Mouse (Mus musculus) forebrain, embryonic 13.5 days (tissue): Measurements from ENCODE around the gene B4galnt1. TPM values are rescaled to one million over a fixed set of nuclear protein-coding genes. Genes with fewer than 3 reads are reported as not detected.
A peak's percentile ranks its signal among the peaks of the same experiment; 100 is the strongest.

Experiments
- ATAC-seq: fragments of 200-750 bp; cut with Nextera tagmentation; 2 replicates; pipeline ENCODE4 v1.8.0; 2017
- H3K27ac ChIP-seq: fragments of 300-500 bp; sonication (generic); 2 replicates; pipeline ENCODE4 v1.5.1; 2015; ENCODE audit warnings: inconsistent platforms, mild to moderate bottlenecking, moderate library complexity
- H3K27me3 ChIP-seq: fragments of 300-500 bp; sonication (generic); 2 replicates; pipeline ENCODE4 v1.6.1; 2015; ENCODE audit warnings: mild to moderate bottlenecking, inconsistent platforms
- H3K36me3 ChIP-seq: fragments of 300-500 bp; sonication (generic); 2 replicates; pipeline ENCODE4 v1.6.1; 2015; ENCODE audit warnings: mild to moderate bottlenecking, inconsistent platforms; ENCODE audit not compliant: poor library complexity, severe bottlenecking
- H3K4me1 ChIP-seq: fragments of 300-500 bp; sonication (generic); 2 replicates; pipeline ENCODE4 v1.6.1; 2015; ENCODE audit warnings: inconsistent platforms
- H3K4me2 ChIP-seq: fragments of 300-500 bp; sonication (generic); 2 replicates; pipeline ENCODE4 v1.6.1; 2015; ENCODE audit warnings: inconsistent platforms, mild to moderate bottlenecking, moderate library complexity
- H3K4me3 ChIP-seq: fragments of 300-500 bp; sonication (generic); 2 replicates; pipeline ENCODE4 v1.5.1; 2015; ENCODE audit warnings: mild to moderate bottlenecking, inconsistent platforms
- H3K9ac ChIP-seq: fragments of 300-500 bp; sonication (generic); 2 replicates; pipeline ENCODE4 v1.6.1; 2015; ENCODE audit warnings: mild to moderate bottlenecking, inconsistent platforms
- H3K9me3 ChIP-seq: fragments of 300-500 bp; sonication (generic); replicated peaks from 2 replicates; pipeline ENCODE4 v1.6.1; 2016; ENCODE audit warnings: inconsistent platforms
- WGBS: fragments of 180-500 bp; shearing (Covaris S2); methylation state at CpG from one replicate; pipeline ENCODE4 v1.1.7; 2015; 5-methylcytosine and 5-hydroxymethylcytosine counted together
- polyA plus RNA-seq: library from polyadenylated mRNA; unstranded; fragments of >200 nt; fragmentation: Nextera tagmentation; extraction: Ambion mirVana; gene quantifications from 2 replicates; pipeline ENCODE4 v1.2.1, GENCODE M21; 2015

The B4galnt1 gene
- polyA plus RNA-seq, 1 experiment from 2014 or later = 16.7 TPM

GRCm38 (mm10) chr10:127194428-127195327 lies 29.7 kb downstream of the B4galnt1 start:
- Histone ChIP-seq H3K4me2 (peak overlapping the region; percentile 73), H3K36me3 (peaks cover 58% of the 10 kb centered on the region), H3K27ac (peak overlapping the region; percentile 91), H3K9ac (peak overlapping the region; percentile 96), H3K4me3 (peak overlapping the region; percentile 90), H3K27me3 (no peaks in the 10 kb centered on the region), H3K9me3 (no peaks in the 10 kb centered on the region), H3K4me1 (peaks cover 28% of the 10 kb centered on the region)
- peak; percentile 26 for ATAC-seq
- WGBS = 25% methylated on average over 22 of the region's 22 CpGs

DNA sequence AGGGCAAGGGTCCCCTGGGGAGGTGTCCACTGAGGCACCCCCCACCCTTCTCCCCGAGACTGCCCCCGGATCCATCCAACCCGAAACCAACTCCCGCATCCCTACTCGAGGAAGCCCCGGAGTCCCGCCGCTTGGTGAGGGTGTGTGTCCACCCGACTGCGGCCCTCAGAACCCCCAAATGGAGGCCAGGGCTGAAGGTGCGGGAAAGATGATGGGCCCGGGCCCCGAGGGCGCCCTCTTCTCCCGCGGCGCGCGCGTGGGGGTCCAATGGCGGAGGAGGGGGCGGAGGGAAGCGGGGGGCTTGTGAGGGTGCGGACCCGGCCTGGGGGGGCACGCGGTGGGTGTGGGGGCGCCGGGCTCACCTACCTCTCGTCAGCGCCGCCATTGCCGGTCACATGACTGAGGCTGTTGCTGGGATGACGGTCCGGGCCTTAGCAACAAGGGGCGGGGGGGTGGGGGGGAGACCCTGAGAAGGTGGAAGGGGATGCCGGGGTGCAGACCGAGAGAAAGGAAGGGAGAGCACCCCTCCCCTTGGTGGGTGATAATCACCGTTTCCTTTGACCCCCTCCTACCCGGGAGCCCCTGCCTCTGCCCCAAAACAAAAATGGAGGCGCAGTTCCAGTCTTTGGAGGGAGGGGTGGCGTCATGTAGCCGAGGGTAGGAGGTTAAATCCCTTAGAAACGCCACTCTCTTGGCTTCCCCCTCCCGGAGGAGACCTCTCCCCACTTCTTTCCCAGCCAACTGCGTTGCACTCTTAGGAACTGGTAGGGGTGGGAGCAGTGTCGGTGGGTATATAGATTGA lies 30.5 kb downstream of the B4galnt1 start, which contains the start of gene Dtx3:
Gene Dtx3, minus strand, starts transcription at position 401 of the 802 bp plus-strand sequence.
- peak; percentile 77 for ATAC-seq
- Histone ChIP-seq H3K27ac (peak within 1 kb of the TSS; percentile 91), H3K4me1 (peaks cover 19% of the 10 kb centered on the region), H3K9ac (peak within 1 kb of the TSS; percentile 96), H3K4me2 (peak within 1 kb of the TSS; percentile 73), H3K4me3 (peak within 1 kb of the TSS; percentile 90), H3K27me3 (no peaks in the 10 kb centered on the region), H3K9me3 (no peaks in the 10 kb centered on the region), H3K36me3 (peaks cover 65% of the 10 kb centered on the region)
- WGBS = under 1% methylated on average over 35 of the region's 47 CpGs

GRCm38 (mm10) chr10:127196392-127196791 lies 31.4 kb downstream of the B4galnt1 start:
- peak overlapping the region; percentile 73 for H3K4me2 ChIP-seq
- peak overlapping the region; percentile 96 for H3K9ac ChIP-seq
- H3K27me3 ChIP-seq = no peaks in the 10 kb centered on the region
- no peaks in the 10 kb centered on the region for H3K9me3 ChIP-seq
- peaks cover 17% of the 10 kb centered on the region for H3K4me1 ChIP-seq
- H3K27ac ChIP-seq = peak overlapping the region; percentile 91; the same call in 1 of the 2 replicates
- ATAC-seq = peak; percentile 43
- H3K36me3 ChIP-seq = peaks cover 62% of the 10 kb centered on the region
- 6% methylated on average over 5 of the region's 5 CpGs for WGBS
- peak overlapping the region; percentile 90 for H3K4me3 ChIP-seq

DNA sequence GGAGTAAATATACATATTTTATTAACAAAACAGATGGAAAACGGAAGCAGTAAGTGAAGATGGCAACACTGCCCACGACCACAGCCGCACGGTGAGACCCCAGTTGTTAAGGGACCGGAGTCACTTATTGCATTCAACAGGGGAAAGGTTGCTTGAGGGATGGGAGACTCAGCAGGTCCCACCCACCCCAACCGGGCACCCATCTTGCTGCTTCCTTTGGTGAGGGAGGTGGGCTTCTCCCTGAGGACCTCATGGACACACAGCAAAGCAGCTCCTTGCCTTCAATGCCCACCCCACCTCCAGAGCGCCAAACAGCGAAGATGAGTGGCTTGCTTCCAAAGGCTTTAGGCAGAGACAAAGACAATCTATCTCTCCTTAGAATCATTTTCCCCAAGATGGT lies 32.1 kb downstream of the B4galnt1 start:
- peaks cover 63% of the 10 kb centered on the region for H3K36me3 ChIP-seq
- no peaks in the 10 kb centered on the region for H3K9me3 ChIP-seq
- WGBS = 92% methylated on average over 8 of the region's 8 CpGs
- H3K4me1 ChIP-seq = peaks cover 17% of the 10 kb centered on the region
- H3K4me2 ChIP-seq = no peak overlapping the region
- ATAC-seq = no peak
- H3K9ac ChIP-seq = no peak overlapping the region
- H3K4me3 ChIP-seq = no peak overlapping the region
- H3K27me3 ChIP-seq = no peaks in the 10 kb centered on the region
- H3K27ac ChIP-seq = no peak overlapping the region

DNA sequence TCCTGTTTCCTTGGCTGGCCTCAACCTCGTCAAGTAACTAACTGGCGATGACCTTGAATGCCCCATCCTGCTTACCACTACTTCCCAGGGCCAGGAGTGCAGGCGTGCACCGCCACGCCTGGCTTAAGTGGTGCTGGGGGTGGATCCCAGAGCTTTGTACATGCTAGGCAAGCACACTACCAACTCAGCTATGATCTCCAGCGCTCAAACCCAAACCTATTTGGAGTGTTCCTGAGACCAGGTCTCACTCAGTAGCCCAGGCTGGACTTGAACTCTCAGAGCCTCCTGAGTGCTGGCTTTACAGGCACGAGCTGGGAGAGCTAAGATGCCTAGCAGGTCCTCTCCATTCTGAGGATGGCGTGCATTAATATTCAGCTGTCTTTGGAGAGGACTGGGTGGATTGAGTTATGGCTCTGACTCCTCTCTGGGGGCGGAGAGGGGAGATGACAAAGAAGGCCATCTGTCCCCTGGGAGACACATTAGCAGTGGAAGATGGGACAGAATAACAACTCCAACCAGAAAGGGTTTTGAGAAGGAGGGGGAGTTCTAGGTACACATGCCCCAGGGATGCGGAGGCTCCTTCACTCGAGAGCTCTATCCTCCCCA lies 32.6 kb downstream of the B4galnt1 start:
- Histone ChIP-seq H3K4me3 (no peak overlapping the region), H3K4me2 (no peak overlapping the region), H3K27me3 (no peaks in the 10 kb centered on the region), H3K9ac (no peak overlapping the region), H3K9me3 (no peaks in the 10 kb centered on the region), H3K4me1 (peaks cover 17% of the 10 kb centered on the region), H3K27ac (no peak overlapping the region), H3K36me3 (peaks cover 63% of the 10 kb centered on the region)
- no peak for ATAC-seq
- 90% methylated on average over 11 of the region's 11 CpGs for WGBS

- Histone ChIP-seq H3K27ac (no peak overlapping the region), H3K4me3 (no peak overlapping the region), H3K36me3 (peaks cover 63% of the 10 kb centered on the region), H3K4me2 (no peak overlapping the region), H3K9me3 (no peaks in the 10 kb centered on the region), H3K27me3 (no peaks in the 10 kb centered on the region), H3K9ac (no peak overlapping the region), H3K4me1 (peaks cover 17% of the 10 kb centered on the region)
- no peak for ATAC-seq
- WGBS = 82% methylated on average over 2 of the region's 2 CpGs
Observed at GRCm38 (mm10) chr10:127198492-127198891, 33.5 kb downstream of the B4galnt1 start.

GRCm38 (mm10) chr10:127199068-127199467 lies 34.0 kb downstream of the B4galnt1 start:
- no peak for ATAC-seq

GRCm38 (mm10) chr10:127199474-127199873 lies 34.4 kb downstream of the B4galnt1 start:
- H3K4me3 ChIP-seq = no peak overlapping the region
- H3K9me3 ChIP-seq = no peaks in the 10 kb centered on the region
- H3K4me2 ChIP-seq = no peak overlapping the region
- peaks cover 71% of the 10 kb centered on the region for H3K36me3 ChIP-seq
- no peak for ATAC-seq
- no peak overlapping the region for H3K9ac ChIP-seq
- H3K27ac ChIP-seq = no peak overlapping the region
- peaks cover 14% of the 10 kb centered on the region for H3K4me1 ChIP-seq
- H3K27me3 ChIP-seq = no peaks in the 10 kb centered on the region
- WGBS = 87% methylated on average over 11 of the region's 11 CpGs

More at GRCm38 (mm10) chr10:127199068-127199467, 34.0 kb downstream of the B4galnt1 start:
- Histone ChIP-seq H3K27me3 (no peaks in the 10 kb centered on the region), H3K9ac (no peak overlapping the region), H3K9me3 (no peaks in the 10 kb centered on the region), H3K27ac (no peak overlapping the region), H3K4me3 (no peak overlapping the region), H3K4me1 (peaks cover 17% of the 10 kb centered on the region), H3K4me2 (no peak overlapping the region), H3K36me3 (peaks cover 67% of the 10 kb centered on the region)
- 72% methylated on average over 5 of the region's 5 CpGs for WGBS

- WGBS = 92% methylated on average over 8 of the region's 8 CpGs
- Histone ChIP-seq H3K27ac (no peak overlapping the region), H3K9ac (no peak overlapping the region), H3K36me3 (peaks cover 79% of the 10 kb centered on the region), H3K27me3 (no peaks in the 10 kb centered on the region), H3K4me1 (peaks cover 8% of the 10 kb centered on the region), H3K4me3 (no peak overlapping the region), H3K9me3 (no peaks in the 10 kb centered on the region), H3K4me2 (no peak overlapping the region)
- no peak for ATAC-seq
Observed at GRCm38 (mm10) chr10:127200279-127200678, 35.3 kb downstream of the B4galnt1 start.

GRCm38 (mm10) chr10:127203106-127203505 lies 38.1 kb downstream of the B4galnt1 start:
- H3K27ac ChIP-seq = no peak overlapping the region
- no peaks in the 10 kb centered on the region for H3K27me3 ChIP-seq
- no peak overlapping the region for H3K9ac ChIP-seq
- no peaks in the 10 kb centered on the region for H3K9me3 ChIP-seq
- WGBS = 95% methylated on average over 3 of the region's 3 CpGs
- no peaks in the 10 kb centered on the region for H3K4me1 ChIP-seq
- H3K4me2 ChIP-seq = no peak overlapping the region
- no peak overlapping the region for H3K4me3 ChIP-seq
- no peak for ATAC-seq
- peaks cover 92% of the 10 kb centered on the region for H3K36me3 ChIP-seq

- no peak overlapping the region for H3K4me3 ChIP-seq
- ATAC-seq = no peak
- H3K4me2 ChIP-seq = no peak overlapping the region
- no peaks in the 10 kb centered on the region for H3K27me3 ChIP-seq
- H3K9me3 ChIP-seq = no peaks in the 10 kb centered on the region
- WGBS = 94% methylated on average over 5 of the region's 5 CpGs
- H3K27ac ChIP-seq = no peak overlapping the region
- H3K4me1 ChIP-seq = peaks cover 4% of the 10 kb centered on the region; the same call in 1 of the 2 replicates
- peaks cover 85% of the 10 kb centered on the region for H3K36me3 ChIP-seq
- no peak overlapping the region for H3K9ac ChIP-seq
Observed at GRCm38 (mm10) chr10:127204589-127204988, 39.6 kb downstream of the B4galnt1 start.
